Mouse (Mus musculus) layer of hippocampus, postnatal 36 days (tissue): ENCODE measurements around the gene Snx4. TPM values are rescaled to one million over a fixed set of nuclear protein-coding genes. Genes with fewer than 3 reads are reported as not detected.

Source experiments
- DNase-seq, 2 experiments: peaks; one replicate each; pipeline ENCODE4 v3.0.0; 2022
- total RNA-seq, 2 experiments: library from RNA; stranded (reverse); gene quantifications; 2 replicates each; pipeline ENCODE4 v1.2.3; 2021

Snx4 gene
- total RNA-seq, 2 experiments from 2014 or later, result 29.0 to 33.0 TPM

DNA sequence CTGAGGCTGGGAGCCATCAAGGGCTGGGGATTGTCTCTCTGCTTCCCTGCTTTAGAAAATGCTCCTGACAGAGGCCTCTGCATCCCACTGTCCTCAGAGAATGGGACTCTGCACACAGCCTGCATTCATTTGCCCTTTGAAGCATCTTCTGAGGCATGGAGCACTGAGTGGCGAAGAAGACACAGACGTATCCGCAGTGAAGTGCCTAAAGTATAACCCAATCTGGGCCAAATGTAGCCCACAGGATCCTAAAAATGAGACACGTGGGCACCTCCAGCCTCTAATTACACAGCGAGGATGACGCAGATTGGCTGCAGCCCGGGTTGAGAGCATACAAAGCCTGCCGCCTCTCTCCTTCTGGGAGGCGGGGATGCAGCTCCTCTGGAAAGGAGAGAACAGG is 93.1 kb downstream of the Snx4 start:
- DNase-seq, result peak; percentile 30 to 44

DNA sequence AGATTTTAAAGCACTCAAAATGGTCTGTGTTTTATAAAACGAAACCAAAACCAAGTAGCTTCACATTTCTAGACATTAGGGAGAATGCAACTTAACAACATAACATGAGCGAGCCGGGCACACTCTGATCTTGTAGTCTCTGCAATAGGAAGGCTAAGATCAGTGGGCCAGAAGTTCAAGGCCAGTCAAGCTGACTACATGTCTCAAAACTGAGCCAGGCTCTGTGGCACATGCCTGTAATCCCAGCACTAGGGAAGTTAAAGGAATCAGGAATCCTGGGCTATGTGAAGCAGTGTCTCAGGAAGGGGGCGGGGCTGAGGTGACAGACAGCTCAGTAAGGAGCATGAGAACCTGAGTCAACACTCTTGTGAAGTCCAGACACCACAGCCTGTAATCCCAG is 93.6 kb downstream of the Snx4 start:
- no peak for DNase-seq

DNA sequence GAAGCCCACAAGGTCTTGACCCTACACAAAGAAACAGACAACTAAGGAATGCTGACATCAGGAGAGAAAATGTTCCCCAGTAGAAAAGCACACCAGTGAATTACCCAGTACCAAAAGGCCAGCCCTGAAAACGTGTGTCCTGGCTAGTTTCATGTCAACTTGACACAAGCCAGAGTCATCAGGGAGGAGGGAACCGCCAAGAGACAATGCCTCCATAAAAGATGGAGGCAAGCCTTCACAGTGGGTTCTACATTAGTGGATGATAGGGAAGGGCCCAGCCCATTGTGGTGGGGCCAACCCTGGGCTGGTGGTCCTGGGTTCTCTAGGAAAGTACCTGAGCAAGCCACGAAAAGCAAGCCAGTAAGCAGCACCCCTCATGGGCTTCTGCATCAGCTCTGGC is 95.1 kb downstream of the Snx4 start:
- no peak for DNase-seq

DNA sequence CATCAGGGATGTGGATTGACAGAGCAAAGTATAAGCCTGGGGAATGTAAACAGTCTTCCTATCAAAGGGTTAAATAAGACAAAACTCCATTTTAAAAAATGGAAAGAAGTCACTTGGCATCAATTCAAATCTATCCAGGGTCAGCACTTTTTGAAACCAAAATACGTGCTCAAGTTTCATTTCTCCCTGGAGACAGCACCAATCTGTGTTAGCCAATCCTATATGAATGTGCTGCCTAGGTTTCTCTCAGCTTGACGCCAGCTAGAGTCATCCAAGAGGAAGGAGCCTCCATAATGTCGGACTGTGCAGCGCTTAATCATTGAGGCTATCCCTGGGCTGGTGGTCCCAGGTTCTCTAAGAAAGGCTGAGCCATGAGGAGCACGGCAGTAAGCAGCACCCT is 95.9 kb downstream of the Snx4 start:
- no peak for DNase-seq

Other genes with a start within 250 kb of the Snx4 start
- gene Iqcg, start 195.2 kb upstream of the Snx4 start, total RNA-seq, result 1 to 10 TPM; 4.0 to 5.4 TPM
- gene Rpl35a, start 195.0 kb upstream of the Snx4 start, total RNA-seq, result 100 to 1,000 TPM; 296 to 306 TPM
- gene Lmln, start 188.9 kb upstream of the Snx4 start, total RNA-seq, result 10 to 100 TPM; 20.3 to 20.4 TPM
- gene Osbpl11, start 66.4 kb upstream of the Snx4 start, total RNA-seq, result 10 to 100 TPM; 18.4 to 19.9 TPM
- 100 to 1,000 TPM; 159 to 164 TPM for gene Zfp148, start 129.4 kb downstream of the Snx4 start, total RNA-seq